Mouse (Mus musculus) c-Kit-positive CD71-positive TER-119-positive erythroid progenitor cells, embryonic 14.5 days (primary cell): ENCODE measurements around the gene Ndrg2.

Experiments used
- DNase-seq: peaks from one replicate; pipeline ENCODE4 v3.0.0-alpha.2; 2013; ENCODE audit warnings: low spot score

Gene Ndrg2

DNA sequence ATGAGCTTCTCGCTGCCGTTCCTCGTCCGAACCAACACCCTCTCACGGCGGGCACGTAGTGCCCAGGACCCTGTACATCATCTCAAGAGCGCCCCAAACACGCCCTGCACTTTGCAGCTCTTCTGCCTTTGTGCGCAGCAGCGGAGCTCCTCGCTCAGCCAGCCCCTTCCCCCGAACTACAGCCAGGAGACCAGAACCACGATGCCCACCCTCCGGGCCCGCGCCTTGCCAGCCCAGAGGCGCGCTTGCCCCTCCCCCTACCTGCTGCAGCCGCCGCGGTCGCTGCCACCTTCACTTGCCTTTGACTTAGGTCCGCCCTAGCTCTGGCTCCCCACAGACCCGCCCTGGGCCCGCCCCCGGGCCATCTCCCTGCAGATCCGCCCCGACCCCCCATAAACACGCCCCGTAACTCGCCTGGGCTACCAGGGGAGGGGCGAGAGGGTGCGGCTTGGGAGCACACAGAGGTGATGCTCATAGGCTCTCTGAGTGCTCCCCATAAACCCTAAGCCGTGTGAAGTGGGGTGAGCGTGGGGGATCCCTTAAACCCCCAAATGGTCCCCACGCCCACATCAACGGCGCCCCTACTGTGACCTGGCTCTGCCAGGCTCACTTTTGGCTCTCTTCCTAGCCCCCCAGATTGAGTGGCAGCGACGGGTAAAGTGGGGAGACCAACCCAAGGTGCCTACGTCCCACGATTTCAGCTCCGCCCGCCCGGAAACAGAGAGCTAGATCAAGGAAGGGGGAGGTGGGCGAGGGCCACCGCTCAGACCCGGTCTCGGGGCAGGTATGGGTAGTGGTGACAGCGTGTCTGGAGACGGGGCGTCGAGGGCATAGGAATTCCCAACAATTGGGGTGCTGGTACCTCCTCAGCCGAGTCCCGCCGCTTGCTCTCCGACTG lies 647 bp downstream of the Ndrg2 start:
- DNase-seq = no peak

DNA sequence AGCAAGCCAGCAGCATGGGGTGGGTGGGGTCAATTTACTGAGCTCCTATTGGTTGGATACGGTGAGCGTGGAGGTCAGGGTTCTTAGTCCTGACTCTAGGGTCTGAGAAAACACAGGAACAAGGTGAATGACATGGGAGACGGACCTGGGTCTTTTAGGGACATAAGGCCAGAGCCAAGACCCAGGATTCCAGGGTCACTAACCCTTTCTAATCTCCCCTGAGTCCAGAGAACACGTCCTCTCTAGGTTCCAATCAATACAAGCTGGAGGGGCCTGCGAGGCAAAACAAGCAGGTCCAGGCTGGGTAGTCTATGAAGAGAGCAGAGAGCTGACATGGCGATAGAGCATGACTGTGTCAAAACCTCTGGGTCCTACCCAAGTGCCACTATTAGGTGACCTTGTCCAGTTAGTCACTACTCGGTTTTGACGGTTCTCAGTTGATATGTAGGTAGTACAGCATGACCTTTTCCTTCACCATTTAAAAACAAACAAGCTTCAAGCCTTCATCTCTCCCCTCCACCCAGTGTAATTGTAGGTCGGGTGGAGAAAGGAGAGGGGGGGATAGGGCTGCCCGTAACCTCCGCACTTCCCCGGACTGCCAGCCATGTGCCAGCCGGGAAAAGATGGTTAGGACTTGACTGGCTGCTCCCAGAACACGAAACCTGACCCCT lies 1.4 kb downstream of the Ndrg2 start:
- no peak for DNase-seq

DNA sequence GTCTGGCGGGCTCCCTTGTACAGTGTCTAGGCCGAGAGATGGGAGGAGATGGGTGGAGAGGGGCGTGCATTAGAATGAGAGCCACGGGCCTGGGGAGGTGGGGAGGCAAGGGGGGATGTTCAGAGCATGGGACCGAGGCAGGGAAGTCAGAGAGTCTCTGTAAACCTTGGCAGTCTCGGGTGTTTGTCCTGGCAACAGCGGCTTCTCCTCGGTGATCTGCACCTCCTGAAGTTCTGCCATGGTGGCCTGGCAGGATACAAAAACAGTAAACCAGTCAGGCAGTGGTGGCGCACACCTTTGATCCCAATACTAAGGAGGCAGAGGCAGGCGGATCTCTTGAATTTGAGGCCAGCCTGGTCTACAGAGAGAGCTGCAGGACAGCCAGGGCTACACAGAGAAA lies 2.7 kb downstream of the Ndrg2 start:
- DNase-seq = no peak

DNA sequence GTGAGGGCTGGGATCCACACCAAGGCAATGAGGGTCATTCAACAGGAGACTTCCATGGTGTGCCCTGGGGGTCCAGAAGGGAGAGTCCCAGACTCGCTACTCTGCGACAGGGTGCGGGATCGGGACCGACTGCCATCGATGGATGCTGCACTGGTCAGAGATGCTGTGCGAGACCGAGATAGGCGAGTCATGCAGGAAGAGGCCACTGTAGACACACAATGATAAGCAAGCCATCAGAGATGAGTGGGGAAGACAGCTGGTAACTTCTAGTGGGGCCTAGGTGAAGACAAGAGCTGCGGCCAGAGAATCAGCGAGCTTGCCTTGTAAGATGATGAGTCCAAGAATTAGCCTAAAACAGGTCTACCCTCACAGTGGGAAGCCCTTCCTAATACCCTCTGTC lies 7.9 kb downstream of the Ndrg2 start:
- no peak for DNase-seq

DNA sequence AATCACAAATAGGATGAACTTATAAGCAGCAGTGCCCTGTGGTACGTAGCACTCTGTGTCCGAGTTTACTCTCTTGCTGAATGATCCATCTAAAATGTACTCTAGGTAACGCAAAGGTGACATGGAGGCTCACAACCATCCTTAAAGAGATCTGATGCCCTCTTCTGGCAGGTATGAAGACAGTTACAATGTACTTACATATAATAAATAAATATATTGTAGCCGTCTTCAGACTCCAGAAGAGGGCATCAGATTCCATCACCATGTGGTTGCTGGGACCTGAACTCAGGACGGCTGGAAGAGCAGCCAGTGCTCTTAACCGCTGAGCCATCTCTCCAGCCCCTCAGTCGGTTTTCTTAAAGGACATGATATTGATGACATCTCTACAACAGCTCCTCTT lies 9.3 kb downstream of the Ndrg2 start:
- no peak for DNase-seq

DNA sequence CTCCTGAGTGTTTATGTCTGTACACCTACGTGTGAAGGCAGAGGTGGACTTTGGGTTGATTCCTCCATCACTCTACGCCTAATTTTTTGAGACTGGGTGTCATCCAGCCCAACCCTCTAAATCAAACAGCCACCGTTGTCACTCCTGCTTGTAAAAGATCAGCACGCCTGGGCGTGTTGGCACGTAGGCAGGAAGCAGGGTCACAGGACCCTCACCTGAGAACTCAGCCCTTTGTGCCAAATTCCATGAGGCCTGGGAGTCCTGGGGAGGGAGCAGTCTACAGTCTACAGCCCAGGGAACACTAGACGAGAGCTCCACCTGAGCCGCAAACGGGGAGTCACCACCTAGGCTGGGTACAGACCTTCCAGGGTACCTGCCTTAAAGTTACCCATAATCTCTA lies 10.2 kb downstream of the Ndrg2 start:
- no peak for DNase-seq

DNA sequence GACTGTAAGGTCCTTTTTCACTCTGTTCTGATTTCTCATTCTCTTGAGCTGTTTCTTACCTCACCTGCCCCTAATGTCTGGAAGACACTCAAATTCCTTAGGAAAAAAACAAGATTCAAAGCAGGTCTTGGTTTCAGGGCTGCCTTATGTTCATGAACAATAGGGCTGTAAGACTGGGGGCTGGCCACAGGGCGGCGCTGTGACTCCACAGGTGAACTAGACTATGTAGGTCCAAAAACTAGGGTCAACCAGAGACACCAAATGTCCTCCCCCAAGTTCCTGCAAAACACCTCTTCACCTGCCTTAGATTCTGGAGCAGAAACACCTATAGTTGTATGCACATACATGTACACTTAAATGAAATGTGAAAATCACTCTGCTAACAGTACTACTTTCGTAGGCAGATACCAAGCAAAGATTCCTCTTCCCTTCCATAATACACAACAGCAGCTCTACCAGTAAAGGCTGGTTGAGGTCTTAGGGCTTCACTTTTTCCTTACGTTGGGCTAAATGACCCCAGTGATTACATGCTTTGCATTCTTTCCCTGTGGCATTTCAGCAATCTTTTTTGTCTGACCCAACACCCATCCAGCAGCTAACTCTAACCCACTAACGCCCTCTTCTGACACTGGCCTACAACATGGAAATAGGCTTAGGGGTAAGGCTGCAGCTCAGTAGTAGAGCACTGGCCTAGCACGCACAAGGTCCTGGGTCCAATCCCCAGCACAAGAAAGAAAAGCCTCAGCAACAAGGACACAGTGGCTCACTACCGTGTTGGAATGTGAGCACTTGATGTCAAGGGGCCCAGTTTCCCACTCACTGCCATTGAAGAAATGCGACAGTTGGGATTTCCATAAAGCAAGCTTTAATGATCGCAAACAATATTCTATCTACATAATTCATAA lies 10.9 kb downstream of the Ndrg2 start:
- peak; percentile 40 for DNase-seq

DNA sequence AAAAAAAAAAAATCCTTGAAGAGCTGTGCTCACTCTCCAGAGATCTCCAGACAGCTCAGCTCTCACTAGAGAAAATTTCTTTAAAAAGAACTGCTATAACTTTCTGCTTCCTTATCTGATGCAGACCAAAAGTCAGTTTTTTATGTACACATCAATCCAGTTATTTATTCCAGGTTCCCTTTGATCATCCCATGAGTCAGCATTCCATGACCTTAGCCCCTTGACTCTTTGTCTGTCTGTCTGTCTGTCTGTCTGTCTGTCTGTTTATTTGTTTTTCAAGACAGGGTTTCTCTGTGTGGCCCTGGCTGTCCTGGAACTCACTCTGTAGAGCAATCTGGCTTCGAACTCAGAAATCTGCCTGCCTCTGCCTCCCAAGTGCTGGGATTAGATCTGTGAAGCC lies 14.6 kb downstream of the Ndrg2 start:
- DNase-seq = no peak

DNA sequence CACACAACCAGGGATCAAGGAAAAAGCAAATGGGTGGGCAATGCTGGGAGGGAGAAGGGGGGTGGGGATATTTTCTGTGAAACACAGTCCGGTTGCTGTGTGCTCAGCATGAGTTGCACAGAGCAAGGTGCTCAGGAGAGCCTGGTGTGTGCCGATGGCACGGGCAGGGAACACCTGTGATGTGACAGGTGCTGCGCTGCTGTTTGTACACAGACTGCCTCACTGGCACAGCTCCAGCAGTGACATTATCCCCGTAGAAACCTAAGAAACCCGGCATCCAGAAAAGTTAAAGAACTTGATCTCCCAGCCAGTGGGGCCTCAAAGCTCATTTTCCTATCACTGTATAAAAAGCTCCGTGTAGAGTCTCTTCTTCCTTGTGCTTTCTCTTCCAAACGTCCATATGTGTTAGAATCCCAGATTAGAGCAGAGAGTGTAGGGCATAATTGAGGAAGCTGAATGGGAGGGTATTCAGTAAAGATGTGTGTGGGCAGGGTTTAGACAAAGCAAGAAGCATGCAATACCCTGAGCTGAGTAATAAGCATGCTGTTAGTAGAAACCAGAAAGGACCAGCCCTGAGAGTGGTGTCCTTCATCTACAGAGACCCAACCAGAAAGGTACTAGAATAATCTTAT lies 17.3 kb downstream of the Ndrg2 start:
- no peak for DNase-seq

DNA sequence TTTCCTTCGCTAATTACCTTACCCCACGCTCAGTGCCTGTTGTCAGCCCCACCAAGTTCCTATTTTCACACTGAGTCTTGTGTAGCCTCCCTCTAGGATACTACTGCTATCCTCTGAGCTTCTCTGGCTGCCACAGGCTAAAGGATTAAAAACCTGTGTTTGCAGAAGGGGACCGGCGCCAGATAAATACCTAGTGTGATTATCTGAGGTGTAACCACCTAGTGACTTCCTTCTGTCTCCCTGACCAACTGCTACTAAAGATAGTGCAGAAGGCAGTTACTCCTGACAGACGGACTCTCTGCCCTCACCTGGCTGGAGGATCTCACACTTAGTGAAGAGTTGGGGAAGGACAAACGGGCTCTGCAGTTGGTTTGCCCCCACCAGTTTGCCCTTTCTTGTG lies 17.9 kb downstream of the Ndrg2 start:
- no peak for DNase-seq

DNA sequence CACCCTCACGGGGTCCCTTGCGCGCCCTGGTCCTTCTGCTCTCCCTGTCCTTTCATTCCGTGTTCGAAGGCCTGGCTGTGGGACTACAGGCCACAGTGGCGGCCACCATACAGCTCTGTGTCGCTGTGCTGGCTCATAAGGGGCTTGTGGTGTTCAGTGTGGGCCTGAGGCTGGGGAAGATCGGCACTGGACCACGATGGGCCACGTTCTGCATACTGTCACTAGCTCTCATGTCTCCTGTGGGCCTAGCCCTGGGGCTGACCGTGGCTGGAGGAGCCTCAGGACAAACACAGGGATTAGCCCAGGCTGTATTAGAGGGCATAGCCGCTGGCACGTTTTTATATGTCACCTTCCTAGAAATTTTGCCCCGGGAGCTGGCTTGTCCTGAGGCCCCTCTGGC lies 18.9 kb downstream of the Ndrg2 start:
- DNase-seq = no peak

DNA sequence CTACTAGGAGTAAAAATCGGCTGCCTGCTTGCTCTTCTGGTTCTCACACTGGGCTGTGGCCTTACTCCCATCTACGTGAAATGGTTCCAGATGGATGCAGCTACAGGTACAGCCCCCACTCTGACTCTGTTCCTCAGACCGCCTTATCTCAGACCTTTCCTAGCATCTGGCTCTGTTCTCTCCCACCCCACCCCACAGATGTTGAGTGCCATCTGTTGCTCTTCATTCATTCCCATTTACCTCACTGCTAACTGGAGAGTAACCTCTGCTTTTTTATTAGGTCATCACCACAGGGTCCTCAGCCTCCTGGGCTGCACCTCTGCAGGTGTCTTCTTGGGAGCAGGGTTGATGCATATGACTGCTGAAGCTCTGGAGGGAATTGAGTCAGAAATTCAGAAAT lies 20.1 kb downstream of the Ndrg2 start:
- DNase-seq = no peak

DNA sequence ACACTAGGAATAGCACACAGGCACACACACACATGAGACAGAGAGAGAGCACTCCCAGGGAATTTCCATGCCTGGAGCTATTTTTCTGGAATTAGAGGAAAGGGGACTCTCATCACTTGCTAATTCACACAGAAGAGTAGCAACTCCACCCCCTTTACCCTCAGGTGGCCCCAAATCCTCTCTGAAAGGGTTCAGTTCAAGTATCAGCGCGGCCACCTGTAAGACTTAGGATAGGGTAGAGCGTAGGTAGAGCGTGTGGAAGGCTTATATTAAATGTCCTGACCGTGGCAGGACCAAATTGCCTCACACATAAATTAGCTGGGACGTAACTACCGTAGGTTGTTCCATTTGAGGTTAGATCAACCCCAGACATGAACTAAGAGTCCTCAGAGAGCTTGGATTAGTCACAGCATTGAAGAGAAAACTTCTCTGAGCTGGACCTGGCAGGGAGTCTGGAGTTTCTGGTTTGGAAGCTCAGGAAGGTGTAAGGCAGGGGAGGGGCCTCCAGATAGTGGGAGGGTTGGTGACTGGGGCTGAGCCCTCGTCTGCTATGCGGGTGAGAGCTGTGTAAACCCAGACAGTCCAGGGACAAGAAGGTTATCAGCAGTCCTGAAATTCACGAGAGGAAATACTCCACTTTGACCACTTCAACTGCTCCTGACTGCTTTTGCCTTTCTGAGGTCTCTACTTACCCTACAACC lies 20.7 kb downstream of the Ndrg2 start:
- DNase-seq = no peak

DNA sequence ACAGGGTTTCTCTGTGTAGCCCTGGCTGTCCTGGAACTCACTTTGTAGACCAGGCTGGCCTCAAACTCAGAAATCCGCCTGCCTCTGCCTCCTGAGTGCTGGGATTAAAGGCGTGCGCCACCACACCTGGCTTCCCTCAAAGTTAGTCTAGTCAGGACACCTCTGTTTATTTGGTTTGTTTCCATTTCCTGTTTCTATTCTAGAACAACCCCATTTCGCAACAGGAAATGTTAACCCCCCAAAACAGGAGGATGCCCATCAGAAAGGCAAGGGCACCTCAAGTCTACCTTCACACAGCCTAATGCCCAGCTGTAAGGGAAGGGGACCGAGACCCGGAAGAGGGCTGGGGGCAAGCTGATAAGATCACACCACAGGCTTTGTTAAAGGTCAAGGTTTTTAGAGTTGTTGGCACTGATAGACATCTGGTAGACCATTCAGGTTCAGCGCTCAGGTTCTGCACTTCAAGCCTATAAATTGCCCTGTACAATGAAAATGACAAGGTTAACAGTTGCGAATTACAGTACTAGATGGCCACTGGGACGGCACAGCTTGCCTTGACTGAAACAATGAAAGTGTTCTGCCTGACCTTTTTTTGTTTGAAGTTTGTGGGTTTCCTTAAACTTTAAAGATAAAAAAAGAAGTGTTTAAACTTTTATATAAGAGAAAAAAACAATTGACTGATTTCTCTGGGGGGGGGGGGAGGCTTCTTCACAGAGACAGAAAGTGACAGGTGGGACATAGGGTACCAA lies 21.6 kb downstream of the Ndrg2 start, which contains the start of gene Slc39a2:
Gene Slc39a2 (plus strand): TSS at position 699 of the 749 bp plus-strand sequence.
- no peak for DNase-seq

DNA sequence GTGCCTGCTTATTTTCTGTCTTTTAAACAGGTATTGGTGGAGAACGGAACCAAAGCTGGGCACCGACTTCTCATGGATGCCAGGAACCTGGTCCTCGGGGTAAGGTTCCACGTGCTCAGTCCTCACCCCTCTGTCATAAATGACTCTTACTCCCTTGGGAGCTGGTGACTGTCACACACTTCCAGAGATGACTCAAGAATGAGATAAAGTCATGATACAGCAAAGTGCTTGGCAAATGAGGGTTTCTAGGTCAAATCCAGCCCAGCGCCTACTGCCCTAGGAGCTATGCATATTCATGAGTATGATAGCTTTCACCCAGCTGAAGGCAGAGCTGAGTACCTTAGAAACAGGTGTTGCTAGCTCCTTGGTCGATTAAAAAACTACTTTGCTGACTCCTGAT lies 24.1 kb downstream of the Ndrg2 start:
- DNase-seq = no peak

DNA sequence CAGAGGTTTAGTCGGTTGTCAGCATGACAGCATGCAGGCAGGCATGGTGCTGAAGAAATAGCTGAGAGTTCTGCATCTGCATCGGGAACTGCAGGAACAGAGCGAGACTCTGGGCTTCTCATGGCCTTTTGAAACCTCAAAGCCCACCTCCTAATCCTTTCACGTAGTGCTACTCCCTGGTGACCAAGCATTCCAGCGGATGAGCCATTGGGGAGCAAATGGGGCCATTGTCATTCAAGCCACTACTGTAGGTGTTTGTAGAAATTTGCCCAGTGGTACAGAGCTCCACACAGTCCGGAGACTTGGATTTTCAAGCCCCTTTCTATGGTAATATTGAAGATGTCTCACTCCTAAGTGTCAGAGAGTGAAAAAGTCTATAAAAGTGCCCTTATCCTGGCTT lies 27.9 kb downstream of the Ndrg2 start:
- DNase-seq = no peak

DNA sequence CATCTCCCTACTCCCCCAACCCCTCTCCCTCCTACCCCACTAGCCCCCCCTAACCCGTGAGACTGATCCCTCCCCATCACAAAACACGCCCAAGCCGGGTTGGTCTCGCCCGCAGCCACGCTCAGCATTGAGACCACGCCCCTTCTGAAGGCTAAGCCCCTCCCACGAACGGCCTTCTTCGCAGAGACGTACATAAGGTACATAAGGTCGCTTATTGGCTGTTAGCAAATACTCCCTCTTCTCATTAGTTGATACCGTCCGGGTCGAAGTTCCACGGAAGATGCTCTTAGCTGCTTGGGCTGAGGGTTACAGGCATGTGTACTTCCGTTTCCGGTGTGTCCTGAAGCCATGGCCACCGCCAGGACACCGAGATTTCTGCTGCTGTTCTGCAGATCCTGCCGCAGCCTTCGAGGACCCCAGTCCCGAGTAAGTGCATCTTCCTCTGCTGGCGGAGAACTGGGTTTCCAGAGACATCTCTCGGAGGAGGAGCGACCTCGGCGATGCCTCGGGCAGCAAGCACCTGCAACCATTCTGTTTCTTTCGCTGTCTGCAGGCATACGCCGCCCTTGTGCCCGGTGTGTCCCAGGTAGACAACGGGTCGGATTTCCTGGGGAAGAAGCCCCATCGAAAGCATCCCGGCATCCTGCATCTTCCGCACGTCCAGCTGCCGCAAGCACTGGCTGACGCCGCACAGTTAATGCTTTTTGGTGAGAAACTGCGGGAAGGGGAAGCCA lies 29.2 kb downstream of the Ndrg2 start, which contains the start of gene Mettl17:
Gene Mettl17 (plus strand): TSS at position 245 of the 734 bp plus-strand sequence.
- DNase-seq = peak; percentile 88

DNA sequence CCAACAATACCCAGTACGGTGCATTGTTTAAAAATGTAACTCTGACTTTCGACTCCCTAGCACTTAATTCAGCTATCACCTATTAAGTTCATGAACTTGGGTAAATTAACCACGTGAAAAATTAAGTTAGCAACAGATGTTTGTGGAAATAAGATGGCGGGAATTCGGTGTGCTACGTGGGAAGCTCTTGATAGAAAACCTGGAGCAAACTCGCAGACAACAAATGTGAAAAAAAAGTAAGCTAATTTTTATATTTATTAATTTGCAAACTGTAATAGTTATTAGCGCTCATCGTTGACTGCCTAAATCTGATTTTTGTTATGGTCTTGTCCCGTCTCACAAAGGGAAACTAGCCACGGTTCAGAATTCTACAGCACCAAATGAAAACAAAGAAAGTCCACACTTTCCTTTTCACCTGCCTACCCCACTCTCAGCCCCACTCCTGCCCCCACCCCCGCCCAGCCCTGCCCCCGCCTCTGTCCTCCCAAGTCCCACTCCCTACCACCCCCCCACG lies 29.9 kb downstream of the Ndrg2 start:
- DNase-seq = peak; percentile 19

DNA sequence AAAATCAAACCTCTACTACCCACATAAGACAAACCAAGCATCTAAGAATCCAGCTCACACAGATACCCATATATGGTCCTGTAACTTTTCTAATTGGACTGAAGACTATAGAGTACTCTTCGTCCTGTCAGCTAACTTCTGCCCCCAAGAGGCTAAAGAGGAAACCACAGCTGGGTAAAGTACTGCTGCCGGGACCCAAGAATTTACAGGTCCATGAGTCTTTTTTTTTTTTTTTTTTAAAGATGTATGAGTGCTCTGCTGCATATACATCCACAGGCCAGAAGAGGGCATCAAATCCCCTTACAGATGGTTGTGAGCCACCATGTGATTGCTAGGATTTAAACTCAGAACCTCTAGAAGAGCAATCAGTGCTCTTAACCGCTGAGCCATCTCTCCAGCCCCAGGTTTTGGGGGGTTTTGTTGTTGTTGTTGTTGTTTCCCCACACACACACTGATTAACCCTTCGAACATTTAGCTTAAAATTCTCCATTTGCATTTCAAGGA lies 30.4 kb downstream of the Ndrg2 start:
- DNase-seq = peak; percentile 69
